Mouse (Mus musculus) kidney, adult 2 months (tissue): ENCODE measurements around the gene Dop1b.

ENCODE experiments used
- CTCF ChIP-seq: fragments of 200-500 bp; conservative IDR thresholded peaks from 2 replicates; pipeline ENCODE4 v1.5.1; 2011; ENCODE audit warnings: low read depth, mild to moderate bottlenecking, control low read depth, low read length, moderate library complexity, mixed read lengths; ENCODE audit not compliant: insufficient read depth, insufficient read length
- POLR2A ChIP-seq: fragments of 200-500 bp; IDR thresholded peaks from one replicate; pipeline ENCODE4 v1.6.1; 2011; ENCODE audit warnings: low read depth, low read length, control low read depth

GRCm38 (mm10) chr16:93747421-93747820, 35.7 kb downstream of the Dop1b start:
- TF ChIP-seq CTCF (no peak), POLR2A (no peak)
